Mouse (Mus musculus) 416B (cell line): ENCODE measurements around the gene Tut1.
"Not testable (repeated sequence)": the region's sequence is repeated elsewhere in the genome, so short reads cannot be mapped to it uniquely, and the experiment has no call there.

ENCODE experiments used
- DNase-seq: peaks from one replicate; pipeline ENCODE4 v3.0.0; 2011; ENCODE audit warnings: low read depth

Gene Tut1

GRCm38 (mm10) chr19:9006915-9007314 is 53.3 kb downstream of the Tut1 start:
- not testable (repeated sequence) for DNase-seq
